Mouse (Mus musculus) heart, embryonic 14.5 days (tissue): ENCODE results near the gene Nptx1. TPM values are rescaled to one million over a fixed set of nuclear protein-coding genes. Genes with fewer than 3 reads are reported as not detected.
A peak's percentile ranks its signal among the peaks of the same experiment; 100 is the strongest.

Experiments
- ATAC-seq: fragments of 200-750 bp; cut with Nextera tagmentation; 2 replicates; pipeline ENCODE4 v1.8.0; 2017; ENCODE audit warnings: low read depth, moderate TSS enrichment; ENCODE audit not compliant: insufficient number of reproducible peaks, insufficient read depth, low FRiP score
- H3K27ac ChIP-seq, 2 experiments: fragments of 200-500 bp in 1 of 2; fragments of 300-500 bp in 1 of 2; sonication (generic) in 1 of 2; replicated peaks in 1 of 2; 2 replicates each; pipeline ENCODE4 v1.5.1; 2012 to 2014; ENCODE audit warnings: low read depth in 2 of 2, low read length in 2 of 2, control low read depth in 1 of 2, mild to moderate bottlenecking in 1 of 2, mixed read lengths in 1 of 2; ENCODE audit not compliant: control insufficient read depth in 1 of 2, insufficient read depth in 1 of 2
- H3K27me3 ChIP-seq: fragments of 300-500 bp; sonication (generic); 2 replicates; pipeline ENCODE4 v1.6.1; 2014; ENCODE audit warnings: mild to moderate bottlenecking, low read length, control low read depth; ENCODE audit not compliant: control insufficient read depth, insufficient read depth
- H3K36me3 ChIP-seq: fragments of 300-500 bp; sonication (generic); 2 replicates; pipeline ENCODE4 v1.6.1; 2014; ENCODE audit warnings: mild to moderate bottlenecking, control low read depth, low read length, mixed read lengths; ENCODE audit not compliant: control insufficient read depth, insufficient read depth
- H3K4me1 ChIP-seq, 2 experiments: fragments of 200-500 bp in 1 of 2; fragments of 300-500 bp in 1 of 2; sonication (generic) in 1 of 2; 2 replicates each; pipeline ENCODE4 v1.6.1; 2012 to 2014; ENCODE audit warnings: low read length in 2 of 2, control low read depth in 1 of 2, mixed read lengths in 1 of 2; ENCODE audit not compliant: control insufficient read depth in 2 of 2, insufficient read depth in 2 of 2
- H3K4me2 ChIP-seq: fragments of 300-500 bp; sonication (generic); 2 replicates; pipeline ENCODE4 v1.6.1; 2014; ENCODE audit warnings: mild to moderate bottlenecking, low read length
- H3K4me3 ChIP-seq, 2 experiments: fragments of 200-500 bp in 1 of 2; fragments of 300-500 bp in 1 of 2; sonication (generic) in 1 of 2; 2 replicates each; pipeline ENCODE4 v1.5.1; 2012 to 2014; ENCODE audit warnings: low read length in 2 of 2, mild to moderate bottlenecking in 2 of 2, control low read depth in 1 of 2, low read depth in 1 of 2, moderate library complexity in 1 of 2; ENCODE audit not compliant: control insufficient read depth in 1 of 2, insufficient read depth in 1 of 2
- H3K9ac ChIP-seq: fragments of 300-500 bp; sonication (generic); 2 replicates; pipeline ENCODE4 v1.6.1; 2014; ENCODE audit warnings: mild to moderate bottlenecking, low read length
- H3K9me3 ChIP-seq: fragments of 300-500 bp; sonication (generic); 2 replicates; pipeline ENCODE4 v1.6.1; 2016; ENCODE audit warnings: low read length, control low read depth; ENCODE audit not compliant: control insufficient read depth
- WGBS: fragments of 180-500 bp; shearing (Covaris S2); extraction: QIAGEN DNeasy Blood & Tissue Kit; methylation state at CpG from one replicate; pipeline ENCODE4 v1.1.7; 2014; 5-methylcytosine and 5-hydroxymethylcytosine counted together
- polyA plus RNA-seq: library from polyadenylated mRNA; unstranded; fragments of >200 nt; fragmentation: Nextera tagmentation; extraction: Ambion mirVana; gene quantifications from 2 replicates; pipeline ENCODE4 v1.2.1, GENCODE M21; 2014

Nptx1 gene
- polyA plus RNA-seq, 1 experiment from 2014 or later = 0.81 TPM

DNA sequence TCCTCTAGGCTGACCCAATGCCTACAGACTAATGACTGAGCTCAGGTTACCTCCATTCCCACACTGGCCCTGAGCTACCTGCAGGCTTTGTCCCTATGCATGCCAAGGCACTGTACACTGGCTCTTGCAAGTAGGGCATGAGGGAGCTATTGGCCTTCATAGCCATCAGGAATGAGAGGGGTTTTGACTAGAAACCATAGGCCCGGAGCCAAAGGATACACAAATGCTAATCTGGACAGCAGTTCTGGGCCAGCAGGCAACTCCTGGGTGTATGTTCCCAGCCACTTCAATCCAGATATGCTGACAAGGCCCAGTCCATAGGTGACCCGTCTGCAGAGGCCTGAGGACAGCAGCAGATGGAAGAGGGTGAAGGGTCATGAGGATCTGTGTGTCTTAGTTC is 47.5 kb downstream of the Nptx1 start:
- H3K36me3 ChIP-seq = peaks cover 67% of the 10 kb centered on the region
- H3K9me3 ChIP-seq = no peaks in the 10 kb centered on the region
- no peak for ATAC-seq
- H3K27me3 ChIP-seq = no peaks in the 10 kb centered on the region
- H3K4me2 ChIP-seq = no peak overlapping the region
- H3K4me1 ChIP-seq = no peaks in the 10 kb centered on the region
- H3K27ac ChIP-seq = no peak overlapping the region
- H3K4me3 ChIP-seq = no peak overlapping the region
- no peak overlapping the region for H3K9ac ChIP-seq
- WGBS = 69% methylated on average over 2 of the region's 2 CpGs

DNA sequence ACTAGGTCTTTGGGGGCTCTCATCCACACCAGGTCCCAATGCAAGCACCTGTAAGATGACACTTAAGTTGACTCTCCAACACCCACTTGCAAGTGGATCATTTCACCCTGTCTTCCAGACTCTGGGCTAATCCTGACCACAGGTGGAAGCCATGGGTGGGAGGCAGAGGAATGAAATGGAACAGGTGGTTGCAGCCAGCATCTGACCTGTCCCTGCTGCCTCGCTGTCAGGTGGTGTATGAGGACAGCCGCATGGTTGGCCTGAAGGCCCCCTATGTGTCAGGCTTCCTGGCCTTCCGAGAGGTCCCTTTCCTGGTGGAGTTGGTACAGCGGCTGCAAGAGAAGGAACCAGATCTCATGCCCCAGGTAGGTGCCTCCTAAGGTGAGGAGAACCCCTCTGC is 48.3 kb downstream of the Nptx1 start:
- no peak for ATAC-seq
- no peak overlapping the region for H3K27ac ChIP-seq

DNA sequence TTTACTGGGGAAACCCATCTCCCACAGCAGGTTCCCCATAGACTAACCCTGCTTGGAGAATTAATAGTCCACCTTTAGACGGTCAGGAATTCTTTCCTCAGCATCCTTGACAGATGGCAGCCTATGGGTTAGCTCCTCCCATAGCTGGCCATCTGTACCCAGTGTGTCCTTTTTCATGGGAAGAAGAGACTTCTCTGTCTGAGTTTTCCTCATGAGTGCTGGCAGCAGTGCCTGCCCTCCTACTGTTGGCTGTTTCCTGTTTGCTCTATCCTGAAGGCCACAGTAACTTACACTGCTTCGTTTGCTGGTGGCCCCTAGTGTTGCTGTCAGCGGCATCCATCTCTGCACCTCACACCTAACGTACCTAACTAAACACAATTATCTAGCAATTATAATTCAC is 50.1 kb downstream of the Nptx1 start:
- peaks cover 45% of the 10 kb centered on the region for H3K36me3 ChIP-seq
- no peaks in the 10 kb centered on the region for H3K27me3 ChIP-seq
- no peak overlapping the region for H3K9ac ChIP-seq
- no peak for ATAC-seq
- peaks cover 0 to 3% of the 10 kb centered on the region in 2 experiments; a peak in 2 of 4 replicates for H3K4me1 ChIP-seq
- no peak overlapping the region for H3K4me2 ChIP-seq
- no peak overlapping the region for H3K4me3 ChIP-seq
- no peak overlapping the region for H3K27ac ChIP-seq
- 72% methylated on average over 4 of the region's 4 CpGs for WGBS
- H3K9me3 ChIP-seq = no peaks in the 10 kb centered on the region

More for the DNA sequence above, 48.3 kb downstream of the Nptx1 start:
- Histone ChIP-seq H3K4me1 (no peaks in the 10 kb centered on the region), H3K9ac (no peak overlapping the region), H3K9me3 (no peaks in the 10 kb centered on the region), H3K4me3 (no peak overlapping the region), H3K4me2 (no peak overlapping the region), H3K27me3 (no peaks in the 10 kb centered on the region), H3K36me3 (peaks cover 60% of the 10 kb centered on the region)
- 83% methylated on average over 4 of the region's 4 CpGs for WGBS

DNA sequence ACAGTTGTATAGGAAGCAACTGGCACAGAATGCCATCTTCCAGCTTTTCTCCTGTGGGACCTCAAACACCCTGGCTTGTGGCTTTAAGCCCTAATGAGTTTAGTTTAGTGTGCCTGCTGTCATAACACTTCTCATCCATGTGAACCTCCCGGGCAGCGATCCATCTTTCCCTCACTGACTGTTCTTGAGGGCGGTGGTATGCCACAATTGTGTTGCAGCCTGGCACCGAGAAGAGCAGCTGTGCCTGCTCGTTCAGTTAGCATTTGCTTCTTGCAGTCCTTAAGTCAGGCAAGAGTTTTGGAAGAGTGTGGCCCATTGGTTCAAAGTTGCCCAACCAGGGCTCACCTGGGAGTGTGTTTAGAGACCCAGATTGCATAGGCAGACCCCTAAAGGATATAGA is 51.4 kb downstream of the Nptx1 start:
- Histone ChIP-seq H3K4me2 (no peak overlapping the region), H3K36me3 (peaks cover 32% of the 10 kb centered on the region), H3K9me3 (no peaks in the 10 kb centered on the region), H3K27me3 (no peaks in the 10 kb centered on the region), H3K27ac (no peak overlapping the region), H3K4me3 (no peak overlapping the region), H3K4me1 (peaks cover 2 to 9% of the 10 kb centered on the region in 2 experiments; a peak in 3 of 4 replicates), H3K9ac (no peak overlapping the region)
- no peak for ATAC-seq
- 91% methylated on average over 5 of the region's 5 CpGs for WGBS

DNA sequence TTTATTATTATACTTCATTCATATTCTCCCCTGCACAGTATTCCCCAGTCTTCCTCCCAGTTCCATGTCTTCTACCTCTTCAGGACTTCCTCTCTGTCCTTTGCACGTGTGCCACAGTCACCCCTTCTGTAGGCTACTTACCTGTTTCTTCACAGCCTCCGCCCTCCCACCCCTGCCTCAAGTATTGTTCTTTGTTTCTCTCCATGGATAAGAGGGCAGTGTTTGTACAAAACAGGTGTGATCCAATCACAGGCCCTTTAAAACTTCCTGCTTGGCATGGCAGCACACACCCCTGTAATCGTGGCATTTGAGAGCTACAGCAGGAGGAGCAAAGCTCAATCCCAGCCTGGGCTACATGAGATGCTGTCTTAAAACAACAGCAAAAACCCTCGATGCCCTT is 54.0 kb downstream of the Nptx1 start:
- Histone ChIP-seq H3K4me2 (no peak overlapping the region), H3K27me3 (no peaks in the 10 kb centered on the region), H3K27ac (no peak overlapping the region), H3K4me3 (no peak overlapping the region), H3K9me3 (no peaks in the 10 kb centered on the region), H3K36me3 (peaks cover 11% of the 10 kb centered on the region), H3K4me1 (peaks cover 2 to 13% of the 10 kb centered on the region in 2 experiments; a peak in 3 of 4 replicates), H3K9ac (no peak overlapping the region)
- no peak for ATAC-seq
- 72% methylated on average over 4 of the region's 4 CpGs for WGBS

DNA sequence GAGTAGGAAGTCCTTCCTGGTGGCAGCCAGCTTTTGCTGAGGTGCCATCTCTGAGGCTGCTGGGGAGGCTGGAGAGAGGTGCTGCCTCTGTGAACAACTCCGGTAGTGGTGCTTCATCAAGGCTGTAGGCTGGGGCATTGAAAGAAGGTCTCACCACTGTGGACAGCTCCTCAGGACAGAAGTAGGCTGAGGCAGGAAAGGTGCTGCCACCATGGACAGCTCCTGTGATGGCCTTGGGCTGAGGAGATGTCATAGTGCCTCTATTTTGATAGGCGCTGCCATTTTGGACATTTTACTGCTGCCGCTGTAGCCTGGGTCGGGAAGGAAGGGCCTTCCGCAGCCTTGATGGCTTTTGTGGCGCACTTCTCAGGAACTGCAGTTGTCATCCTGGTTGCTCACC is 54.7 kb downstream of the Nptx1 start:
- ATAC-seq = no peak
- WGBS = 94% methylated on average over 6 of the region's 6 CpGs

DNA sequence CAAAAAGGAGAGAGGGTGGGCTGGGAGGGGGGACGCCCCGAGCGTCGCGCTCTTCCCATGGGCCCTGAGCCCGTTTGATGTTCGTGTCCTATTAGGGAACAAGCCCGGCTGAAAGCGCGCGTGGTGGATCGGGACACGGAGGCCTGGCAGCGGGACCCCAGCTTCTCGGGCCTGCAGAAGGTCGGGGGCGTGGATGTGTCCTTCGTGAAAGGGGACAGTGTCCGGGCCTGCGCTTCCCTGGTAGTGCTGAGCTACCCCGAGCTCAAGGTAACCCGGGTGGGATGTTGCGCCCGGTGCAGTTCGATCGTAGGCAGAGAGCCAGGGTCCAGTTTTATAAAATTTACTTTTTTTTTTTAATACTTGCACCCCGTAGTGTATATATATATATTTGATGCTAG is 55.9 kb downstream of the Nptx1 start:
- Histone ChIP-seq H3K4me2 (peak overlapping the region; percentile 98), H3K4me1 (peaks cover 2 to 13% of the 10 kb centered on the region in 2 experiments; a peak in 3 of 4 replicates), H3K9me3 (no peaks in the 10 kb centered on the region), H3K36me3 (peaks cover 23% of the 10 kb centered on the region), H3K27me3 (no peaks in the 10 kb centered on the region), H3K9ac (peak overlapping the region; percentile 87), H3K4me3 (peak overlapping the region; percentile 85 to 87), H3K27ac (peak overlapping the region; percentile 57 to 84; a peak in 3 of 4 replicates)
- WGBS = 7% methylated on average over 27 of the region's 27 CpGs
- no peak for ATAC-seq

More for the DNA sequence above, 54.7 kb downstream of the Nptx1 start:
- H3K4me2 ChIP-seq = no peak overlapping the region
- peaks cover 13% of the 10 kb centered on the region for H3K36me3 ChIP-seq
- H3K4me3 ChIP-seq = no peak overlapping the region
- peaks cover 2 to 13% of the 10 kb centered on the region in 2 experiments; a peak in 3 of 4 replicates for H3K4me1 ChIP-seq
- no peak overlapping the region for H3K27ac ChIP-seq
- H3K27me3 ChIP-seq = no peaks in the 10 kb centered on the region
- no peak overlapping the region for H3K9ac ChIP-seq
- H3K9me3 ChIP-seq = no peaks in the 10 kb centered on the region
